Mouse (Mus musculus) small intestine, adult 10 weeks (tissue): Measurements from ENCODE around the gene Otud3. TPM values are rescaled to one million over a fixed set of nuclear protein-coding genes. Genes with fewer than 3 reads are reported as not detected.

Experiments
- polyA plus RNA-seq: library from polyadenylated mRNA; stranded (reverse); fragments of 350-450 nt; fragmentation: Illumina TruSeq; extraction: RNeasy Lipid Tissue Mini Kit (QIAGEN cat#74804); gene quantifications from one replicate; pipeline ENCODE4 v1.2.3, GENCODE M21; 2014; ENCODE audit warnings: low replicate concordance

The Otud3 gene
- polyA plus RNA-seq = 2.1 TPM

DNA sequence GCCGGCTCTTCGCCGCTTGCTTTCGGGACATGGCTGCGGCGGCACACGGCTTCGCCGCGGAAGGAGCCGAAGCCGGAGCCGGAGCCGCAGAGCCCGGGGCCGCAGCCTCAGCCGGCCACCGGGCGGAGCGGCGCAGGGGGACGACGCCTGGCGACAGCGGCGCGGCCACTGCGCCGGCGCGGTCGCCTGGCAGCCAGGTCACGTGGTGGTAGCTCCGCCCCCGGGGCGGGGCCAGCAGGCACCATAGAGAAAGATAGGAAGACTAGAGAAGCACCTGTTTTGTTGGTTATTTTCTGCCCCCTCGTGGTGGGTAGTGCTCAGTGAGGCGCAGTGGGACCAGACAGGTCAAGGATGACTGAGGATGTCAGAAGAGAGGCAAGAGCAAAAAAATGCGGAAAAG is at the start of gene Otud3:
Gene Otud3 (minus strand): TSS at position 149 of the 400 bp plus-strand sequence.

DNA sequence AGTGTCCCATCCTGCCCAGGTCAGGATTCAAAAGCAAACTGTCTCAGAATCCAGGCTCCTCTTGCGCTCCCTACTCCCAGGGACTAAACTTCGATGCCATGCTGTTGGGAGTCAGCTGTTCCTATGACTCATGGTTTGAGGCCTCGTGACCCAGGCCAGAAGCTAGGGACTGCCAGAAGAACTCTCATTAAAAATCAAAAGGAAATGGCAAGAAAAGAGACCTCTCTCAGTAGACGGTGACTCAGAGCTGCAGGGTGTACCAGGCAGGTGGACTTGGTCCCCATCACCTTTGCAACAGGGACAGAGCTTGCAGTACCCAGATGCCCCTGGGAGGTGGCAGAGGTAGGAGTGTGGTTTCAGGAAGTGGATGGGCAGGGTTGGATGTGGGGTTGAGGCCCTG is 36.0 kb downstream of the Otud3 start, which contains the start of gene Pla2g2e:
Gene Pla2g2e (plus strand): TSS at position 212 of the 400 bp plus-strand sequence.

DNA sequence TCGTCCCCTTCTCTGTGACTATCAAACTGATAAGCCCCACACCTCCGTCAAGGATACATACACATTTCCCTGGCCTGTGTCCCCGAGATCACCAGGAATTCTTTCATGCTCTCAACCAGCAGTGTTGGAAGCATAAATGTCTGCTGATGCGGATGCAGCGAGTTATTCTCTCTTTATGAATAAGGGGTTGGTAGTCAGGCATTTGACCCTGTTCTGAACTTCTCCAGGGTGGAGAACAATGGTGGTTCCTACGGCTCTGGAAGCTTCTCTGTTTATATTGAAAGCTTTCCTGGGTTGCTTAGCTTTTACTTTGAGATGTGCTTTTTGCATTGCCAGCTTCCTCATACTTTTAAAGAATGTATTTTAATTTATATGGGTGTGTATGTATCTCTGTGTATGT is 39.9 kb downstream of the Otud3 start, which contains the start of gene Gm13030:
Gene Gm13030 (minus strand): TSS at position 101 of the 400 bp plus-strand sequence.

GRCm38 (mm10) chr4:138863344-138863998 is 50.3 kb downstream of the Otud3 start, which contains the start of gene Pla2g5:
Gene Pla2g5, minus strand, starts transcription at chr4:138863482.

Other genes with a start within 250 kb of the Otud3 start
- not detected for gene Pla2g2c, start 189.2 kb downstream of the Otud3 start, polyA plus RNA-seq
- not detected for gene Ubxn10, start 176.8 kb downstream of the Otud3 start, polyA plus RNA-seq
- 0.33 TPM for gene Pla2g2f, start 156.3 kb downstream of the Otud3 start, polyA plus RNA-seq
- gene Pla2g2d, start 138.2 kb downstream of the Otud3 start, polyA plus RNA-seq = 8.3 TPM
- gene Pla2g5, start 50.5 kb downstream of the Otud3 start, polyA plus RNA-seq = 0.48 TPM
- gene Gm13030, start 40.0 kb downstream of the Otud3 start, polyA plus RNA-seq = not detected
- not detected for gene Pla2g2e, start 36.0 kb downstream of the Otud3 start, polyA plus RNA-seq
- gene Rnf186, start 53.2 kb upstream of the Otud3 start, polyA plus RNA-seq = 5.7 TPM
- gene Tmco4, start 58.9 kb upstream of the Otud3 start, polyA plus RNA-seq = 3.8 TPM
- not detected for gene Htr6, start 161.6 kb upstream of the Otud3 start, polyA plus RNA-seq
- gene Nbl1, start 179.0 kb upstream of the Otud3 start, polyA plus RNA-seq = 0.56 TPM
- 235 TPM for gene Minos1, start 217.2 kb upstream of the Otud3 start, polyA plus RNA-seq